Mouse (Mus musculus) spleen, adult 2 months (tissue): ENCODE results near the gene Mob2. TPM values are rescaled to one million over a fixed set of nuclear protein-coding genes. Genes with fewer than 3 reads are reported as not detected.

Experiments
- DNase-seq, 2 experiments: peaks; one replicate each; pipeline versions ENCODE4 v3.0.0 to v3.0.0-alpha.2; 2012 to 2021; ENCODE audit warnings: low spot score in 2 of 2, low read depth in 1 of 2
- H3K27ac ChIP-seq: fragments of 200-500 bp; 2 replicates; pipeline ENCODE4 v1.5.1; 2012; ENCODE audit warnings: low read length, inconsistent platforms; ENCODE audit not compliant: insufficient read depth
- H3K27me3 ChIP-seq: fragments of 200-500 bp; 2 replicates; pipeline ENCODE4 v1.6.1; 2012; ENCODE audit warnings: mild to moderate bottlenecking, moderate library complexity, low read length, inconsistent platforms; ENCODE audit not compliant: control insufficient read depth, insufficient read depth
- H3K36me3 ChIP-seq: fragments of 200-500 bp; 2 replicates; pipeline ENCODE4 v1.6.1; 2012; ENCODE audit warnings: mild to moderate bottlenecking, low read length, inconsistent platforms; ENCODE audit not compliant: control insufficient read depth, insufficient read depth
- H3K4me1 ChIP-seq: fragments of 200-500 bp; 2 replicates; pipeline ENCODE4 v1.6.1; 2011; ENCODE audit warnings: inconsistent platforms; ENCODE audit not compliant: control insufficient read depth, insufficient read depth, insufficient read length
- H3K4me3 ChIP-seq: fragments of 200-500 bp; 2 replicates; pipeline ENCODE4 v1.5.1; 2011; ENCODE audit warnings: mild to moderate bottlenecking, inconsistent platforms; ENCODE audit not compliant: insufficient read depth, insufficient read length; ENCODE audit errors: extremely low read depth
- CTCF ChIP-seq: fragments of 200-500 bp; IDR thresholded peaks from 2 replicates; pipeline ENCODE4 v1.5.1; 2011; ENCODE audit warnings: mild to moderate bottlenecking, inconsistent platforms; ENCODE audit not compliant: insufficient read depth, insufficient read length, insufficient replicate concordance; ENCODE audit errors: extremely low read depth
- POLR2A ChIP-seq: fragments of 200-500 bp; IDR thresholded peaks from 2 replicates; pipeline ENCODE4 v1.6.1; 2011; ENCODE audit warnings: low read depth, low read length, inconsistent platforms
- WGBS: fragments of 180-500 bp; shearing (Covaris S2); methylation state at CpG from one replicate; pipeline ENCODE4 v1.1.7; 2018; 5-methylcytosine and 5-hydroxymethylcytosine counted together
- polyA plus RNA-seq: library from polyadenylated mRNA; depleted of rRNA; stranded (reverse); fragments of >200 nt; gene quantifications from 2 replicates; pipeline ENCODE4 v1.2.3, GENCODE M21; 2012

The Mob2 gene
- polyA plus RNA-seq, 1 experiment: 28.2 TPM

GRCm38 (mm10) chr7:142070458-142071211, 9.8 kb upstream of the Mob2 start:
- DNase-seq: peak; percentile 17 to 58
- 21% methylated on average over 13 of the region's 13 CpGs for WGBS
- Histone ChIP-seq H3K36me3 (no peaks in the 10 kb centered on the region), H3K4me1 (no peaks in the 10 kb centered on the region), H3K27me3 (peaks cover 1% of the 10 kb centered on the region; the same call in 1 of the 2 replicates), H3K27ac (no peak overlapping the region), H3K4me3 (no peak overlapping the region)
- TF ChIP-seq CTCF (peak; percentile 85), POLR2A (no peak)

GRCm38 (mm10) chr7:142068429-142068828, 7.6 kb upstream of the Mob2 start:
- Histone ChIP-seq H3K27ac (no peak overlapping the region), H3K36me3 (no peaks in the 10 kb centered on the region), H3K4me3 (no peak overlapping the region), H3K4me1 (no peaks in the 10 kb centered on the region), H3K27me3 (peaks cover 1% of the 10 kb centered on the region; the same call in 1 of the 2 replicates)
- TF ChIP-seq CTCF (no peak), POLR2A (no peak)
- no peak for DNase-seq
- WGBS: 45% methylated on average over 4 of the region's 4 CpGs

DNA sequence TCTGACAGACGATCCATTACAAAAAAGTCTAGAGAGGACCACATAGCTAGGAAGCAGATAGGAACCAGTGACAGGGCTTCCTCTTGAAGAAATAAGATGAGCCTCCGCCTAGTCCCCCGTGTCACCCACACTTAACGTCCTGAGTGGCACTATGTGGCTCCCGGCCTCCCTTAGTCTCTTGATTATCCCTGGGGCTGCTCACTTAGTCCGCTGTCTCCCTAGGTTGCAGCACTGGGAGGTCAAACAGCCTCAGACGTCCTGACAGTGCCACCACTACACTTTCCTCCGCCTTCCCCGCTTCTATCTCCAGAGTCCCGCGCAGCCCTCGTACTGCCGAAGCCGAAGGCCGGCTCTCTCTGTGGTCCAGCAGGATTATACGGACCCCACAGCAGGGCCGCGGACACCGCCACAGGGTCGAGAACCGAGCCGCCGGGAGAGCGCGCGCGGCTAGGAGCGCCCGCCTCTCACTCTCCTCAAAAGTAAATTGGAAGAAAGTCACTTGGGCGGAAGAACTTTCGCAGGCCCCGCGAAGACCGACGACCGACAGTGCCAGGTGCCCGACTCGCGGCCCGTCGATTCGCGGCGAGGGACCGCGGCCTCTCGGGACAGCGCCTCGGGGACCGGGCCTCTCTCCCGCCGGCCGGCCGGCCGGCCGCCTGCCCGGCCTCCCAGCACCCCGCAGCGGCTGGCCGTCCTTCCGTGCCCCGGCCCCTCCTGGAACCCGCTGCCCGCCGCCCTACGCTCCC, 507 bp downstream of the Mob2 start:
- WGBS: under 1% methylated on average over 66 of the region's 66 CpGs
- H3K27ac ChIP-seq: peak overlapping the region; percentile 78
- TF ChIP-seq POLR2A (no peak), CTCF (no peak)
- H3K27me3 ChIP-seq: no peaks in the 10 kb centered on the region
- peaks cover 21% of the 10 kb centered on the region; the same call in 1 of the 2 replicates for H3K4me1 ChIP-seq
- no peaks in the 10 kb centered on the region for H3K36me3 ChIP-seq
- peak overlapping the region; percentile 85 for H3K4me3 ChIP-seq
- DNase-seq: no peak

GRCm38 (mm10) chr7:142059024-142059423, 1.8 kb downstream of the Mob2 start:
- no peaks in the 10 kb centered on the region for H3K36me3 ChIP-seq
- peaks cover 22% of the 10 kb centered on the region; the same call in 1 of the 2 replicates for H3K4me1 ChIP-seq
- WGBS: 71% methylated on average over 2 of the region's 2 CpGs
- DNase-seq: no peak
- no peak overlapping the region for H3K27ac ChIP-seq
- no peaks in the 10 kb centered on the region for H3K27me3 ChIP-seq
- H3K4me3 ChIP-seq: no peak overlapping the region
- TF ChIP-seq POLR2A: no peak
- no peak for TF ChIP-seq CTCF

DNA sequence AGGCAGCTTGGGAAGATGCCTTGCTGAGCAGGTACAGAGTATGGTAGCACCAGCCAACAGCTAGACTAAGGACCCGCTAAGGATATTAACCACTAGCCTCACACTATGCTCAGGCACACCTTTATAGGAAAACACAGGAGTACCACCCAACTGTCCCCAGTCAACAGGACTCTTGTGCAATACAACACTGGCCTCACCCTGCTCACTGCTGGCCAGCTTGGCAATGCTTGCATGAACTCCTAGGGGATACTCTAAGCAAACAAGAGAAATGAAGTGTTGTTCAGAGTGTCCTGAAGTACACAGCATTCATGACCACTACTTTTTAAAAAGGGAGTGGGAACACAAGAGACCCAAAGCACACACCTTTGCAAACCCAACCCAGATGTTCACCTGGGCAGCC, 3.7 kb downstream of the Mob2 start:
- no peak for TF ChIP-seq POLR2A
- TF ChIP-seq CTCF: no peak
- Histone ChIP-seq H3K4me3 (no peak overlapping the region), H3K36me3 (no peaks in the 10 kb centered on the region), H3K27me3 (no peaks in the 10 kb centered on the region), H3K4me1 (peaks cover 22% of the 10 kb centered on the region; the same call in 1 of the 2 replicates), H3K27ac (no peak overlapping the region; the same call in 1 of the 2 replicates)
- DNase-seq: no peak
- 27% methylated on average over 1 of the region's 1 CpGs for WGBS

DNA sequence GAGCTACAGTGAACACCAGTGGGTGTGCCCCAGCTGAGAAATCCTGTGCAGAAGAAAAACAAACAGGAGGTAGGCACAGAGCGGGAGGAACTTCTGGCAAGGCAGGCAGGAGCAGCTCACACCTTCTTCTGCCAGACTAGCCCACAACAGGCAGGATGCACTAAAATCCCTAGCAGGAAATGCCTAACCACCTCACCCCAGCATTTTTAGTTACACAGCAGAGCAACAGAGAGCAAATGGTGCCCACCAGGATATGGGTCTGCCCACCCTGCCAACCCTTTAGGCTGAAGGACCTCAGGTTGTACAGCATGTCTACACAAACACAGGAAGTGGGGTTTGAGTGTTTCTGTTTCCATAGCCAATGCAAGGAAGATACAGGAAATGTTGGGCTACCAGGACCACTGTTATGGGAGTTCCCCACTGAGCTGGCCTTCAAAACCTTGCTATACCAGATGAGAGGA, 4.2 kb downstream of the Mob2 start:
- no peak for TF ChIP-seq POLR2A
- no peak for TF ChIP-seq CTCF
- H3K4me1 ChIP-seq: peaks cover 22% of the 10 kb centered on the region; the same call in 1 of the 2 replicates
- no peaks in the 10 kb centered on the region for H3K36me3 ChIP-seq
- peak in 1 of 2 experiments; percentile 4 for DNase-seq
- H3K27me3 ChIP-seq: no peaks in the 10 kb centered on the region
- no peak overlapping the region for H3K4me3 ChIP-seq
- 53% methylated on average over 1 of the region's 1 CpGs for WGBS
- H3K27ac ChIP-seq: no peak overlapping the region
